Mouse (Mus musculus): ENCODE results near the gene Rbks.

DNA sequence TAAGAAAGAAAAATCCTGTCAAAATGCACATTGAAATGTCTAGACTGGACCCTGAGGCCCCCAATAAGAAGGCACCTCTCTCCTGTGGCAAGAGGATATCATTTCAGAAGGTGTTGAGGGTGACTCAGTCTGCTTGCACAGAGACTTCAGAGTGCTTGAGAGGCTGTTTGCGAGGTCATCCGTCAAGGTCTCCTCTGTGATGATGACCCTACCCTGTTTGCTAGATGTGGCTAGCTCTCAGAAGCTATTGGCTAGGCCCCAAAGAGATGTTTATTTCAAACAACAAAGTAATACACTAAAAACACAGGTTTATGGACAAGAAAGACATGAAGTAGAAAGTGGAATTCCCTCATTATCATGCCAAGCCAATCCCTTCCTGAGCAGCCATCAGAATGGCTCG is 55.1 kb downstream of the Rbks start:
- TF ChIP-seq CTCF (IDR thresholded peaks at IDR 0.05; ENCODE audit: low read depth, low read length) (no peak), POLR2A (IDR thresholded peaks at IDR 0.05; ENCODE audit: insufficient read depth, low read length) (no peak), EP300 (IDR thresholded peaks at IDR 0.05; ENCODE audit: insufficient read depth, low read depth, low read length) (no peak)

Measured in ES-Bruce4 (cell line).